Mouse (Mus musculus) cerebral cortex, adult 2 months (tissue): ENCODE data around the gene Olfr1110.

Experiments used
- WGBS: fragments of 180-500 bp; shearing (Covaris S2); methylation state at CpG from one replicate; pipeline ENCODE4 v1.1.7; 2018; 5-methylcytosine and 5-hydroxymethylcytosine counted together

The Olfr1110 gene

DNA sequence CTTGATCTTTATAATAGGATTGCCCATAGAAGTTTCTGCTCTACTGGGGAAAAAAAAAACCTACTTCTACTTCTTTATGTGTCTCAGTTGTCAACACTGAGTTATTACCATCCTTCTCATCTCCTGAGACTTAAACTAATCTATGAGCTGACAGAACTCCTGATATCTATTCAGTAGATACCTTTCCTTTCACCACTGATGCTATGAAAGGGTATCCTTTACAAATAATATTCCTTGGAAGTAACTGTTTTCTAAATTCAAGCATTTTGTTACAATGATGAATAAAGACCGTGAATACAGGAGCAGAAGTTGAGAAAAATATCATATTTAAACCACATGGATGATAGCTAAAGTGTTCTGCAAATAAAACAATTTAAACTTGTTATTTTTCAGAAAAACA lies at the start of gene Olfr1110:
Olfr1110 (minus strand) TSS at position 101 of the 400 bp plus-strand sequence.
- WGBS, result 82% methylated on average over 1 of the region's 1 CpGs

DNA sequence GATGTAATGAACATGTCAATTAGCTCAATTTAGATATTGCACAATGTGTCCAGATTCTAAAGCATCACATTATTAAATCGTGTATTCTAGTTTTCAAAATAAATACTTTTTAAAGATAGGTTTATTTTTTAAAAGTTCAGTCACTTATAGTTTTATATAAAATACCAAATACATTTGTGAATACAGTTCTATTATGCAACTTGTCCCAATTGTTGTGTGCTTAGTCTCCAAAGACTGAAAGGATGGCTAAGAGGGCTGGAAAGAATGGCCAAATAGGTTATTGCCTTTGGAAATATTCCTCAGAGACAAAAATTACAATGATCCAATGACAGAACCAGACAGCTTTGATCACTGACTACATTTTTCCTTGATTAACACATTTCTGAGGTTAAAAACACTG lies 47.4 kb upstream of the Olfr1110 start, which contains the start of gene Olfr1112:
Olfr1112 (plus strand) TSS at position 301 of the 400 bp plus-strand sequence.
- WGBS, result 92% methylated on average over 1 of the region's 1 CpGs

DNA sequence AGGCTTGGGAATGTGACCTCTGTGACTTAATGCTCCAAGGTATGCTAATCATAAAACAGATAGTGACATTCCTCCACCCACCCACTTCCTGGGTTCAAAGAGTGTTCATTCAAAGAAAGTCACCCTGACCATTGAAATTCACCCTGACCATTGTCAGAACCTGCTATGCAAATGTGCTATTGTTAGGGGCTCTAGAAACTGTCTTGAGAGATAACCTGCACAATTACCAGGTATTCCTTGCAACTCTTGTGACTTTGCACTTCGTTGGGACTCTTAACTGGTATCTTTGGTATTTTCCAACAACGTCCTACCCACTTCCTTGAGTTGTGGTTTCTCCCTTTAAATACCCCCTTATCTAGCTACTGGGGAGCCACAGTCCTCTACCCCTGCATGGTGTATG lies 27.6 kb upstream of the Olfr1110 start:
- 66% methylated on average over 2 of the region's 2 CpGs for WGBS

DNA sequence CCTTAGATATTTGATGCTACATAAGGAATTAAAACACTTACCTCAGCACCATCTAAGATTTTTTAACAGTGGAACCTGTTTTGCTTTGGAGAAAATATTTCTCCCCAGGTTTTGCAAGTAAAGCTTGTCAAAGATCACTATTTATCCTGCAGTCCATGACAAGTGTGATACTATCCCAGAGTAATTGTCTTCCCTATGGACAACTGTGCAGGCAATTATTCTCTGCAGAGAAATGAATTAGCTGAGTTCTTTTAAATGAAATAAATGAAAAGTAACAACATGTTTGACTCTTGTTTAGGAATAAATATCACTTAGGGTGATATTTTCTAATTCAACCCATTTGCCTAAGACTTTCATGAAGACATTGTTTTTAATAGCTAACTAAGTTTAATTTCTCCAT lies 12.4 kb upstream of the Olfr1110 start, which contains the start of gene Olfr1111:
Olfr1111 (minus strand) TSS at position 101 of the 400 bp plus-strand sequence.

DNA sequence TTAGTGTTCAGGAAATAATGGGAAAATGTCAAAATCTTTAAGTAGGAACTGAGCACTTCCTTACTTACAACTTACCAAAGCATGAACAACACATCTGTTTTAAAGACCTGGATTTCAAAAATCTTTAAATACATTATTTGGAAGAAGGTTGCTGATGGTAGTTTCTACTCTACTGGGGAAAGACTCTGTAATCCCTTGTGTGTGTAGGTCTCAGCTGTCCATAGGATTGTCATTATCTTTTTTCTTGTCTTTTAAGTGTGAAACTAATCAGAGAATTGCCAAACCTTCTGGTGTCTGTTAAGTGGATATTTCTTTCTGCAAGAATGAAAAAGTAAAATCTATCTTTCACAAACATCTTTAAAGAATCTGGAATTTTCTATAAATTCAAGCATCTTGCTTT lies 25.6 kb downstream of the Olfr1110 start, which contains the start of gene Olfr259:
Olfr259 (minus strand) TSS at position 101 of the 400 bp plus-strand sequence.

DNA sequence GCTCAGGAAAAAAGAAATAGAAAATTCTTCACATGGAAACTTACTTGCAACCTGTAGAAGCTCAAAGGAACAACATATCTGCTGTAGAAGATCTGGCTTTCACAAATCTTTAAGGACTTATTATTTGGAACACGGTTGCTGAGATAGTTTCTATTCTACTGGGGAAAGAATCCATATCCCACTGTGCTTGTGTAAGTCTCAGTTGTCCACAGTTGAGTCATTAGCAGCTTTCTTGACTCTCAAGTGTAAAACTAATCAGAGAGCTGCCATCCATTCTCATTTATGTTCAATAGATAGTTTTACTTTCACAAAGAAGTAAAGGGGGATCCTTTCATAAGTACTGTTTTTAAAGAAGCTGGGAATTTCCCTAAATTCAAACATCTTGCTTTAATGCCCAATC lies 44.2 kb downstream of the Olfr1110 start, which contains the start of gene Olfr1109:
Olfr1109 (minus strand) TSS at position 101 of the 400 bp plus-strand sequence.
- 60% methylated on average over 1 of the region's 1 CpGs for WGBS
